Mouse (Mus musculus) gastrocnemius, adult 8-10 months (tissue): Measurements from ENCODE around the gene Ccnc. TPM values are rescaled to one million over a fixed set of nuclear protein-coding genes. Genes with fewer than 3 reads are reported as not detected.
"Not testable (repeated sequence)": the region's sequence is repeated elsewhere in the genome, so short reads cannot be mapped to it uniquely, and the experiment has no call there.

Source experiments
- DNase-seq, 2 experiments: peaks; one replicate each; pipeline ENCODE4 v3.0.0; 2022; ENCODE audit warnings: low spot score in 2 of 2
- total RNA-seq, 4 experiments: library from RNA; stranded (reverse); gene quantifications; 2 replicates each; pipeline ENCODE4 v1.2.4; 2022

Ccnc gene
- total RNA-seq, 4 experiments from 2014 or later: 8.6 to 11.8 (median 9.6) TPM

DNA sequence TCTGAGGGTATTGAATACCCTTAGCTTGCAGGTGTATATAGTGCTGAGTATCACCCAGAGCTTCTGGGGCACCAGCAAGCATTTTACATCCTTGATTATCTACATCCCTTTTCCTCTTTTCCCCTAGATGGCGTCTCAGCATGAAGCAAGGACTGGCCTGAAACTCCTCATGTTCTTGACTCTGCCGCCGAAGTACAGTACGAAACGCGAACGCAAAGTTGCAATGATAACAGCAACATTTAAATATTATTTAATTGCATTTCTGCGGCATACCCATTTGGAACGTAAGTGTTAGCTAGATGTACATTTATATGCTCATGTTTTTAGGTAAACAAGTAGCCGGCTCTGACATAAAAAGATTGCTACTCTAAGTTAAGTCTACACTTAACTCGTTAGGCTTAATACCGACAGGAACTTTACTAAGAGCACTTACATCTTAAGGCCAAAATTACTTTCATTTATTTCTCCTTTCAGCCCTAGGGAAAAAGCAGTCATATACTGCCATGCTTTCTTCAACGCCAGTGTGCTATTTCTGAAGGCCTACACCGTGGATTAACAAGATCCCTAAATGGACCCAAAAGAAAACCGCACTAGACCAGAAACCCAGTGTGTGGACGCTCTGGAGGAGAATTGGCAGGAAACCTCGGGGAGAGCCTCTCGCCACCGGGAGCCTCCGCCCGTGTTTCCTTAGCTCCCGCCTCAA lies 438 bp upstream of the Ccnc start:
- DNase-seq: no peak

GRCm38 (mm10) chr4:21739169-21739568 lies 11.7 kb downstream of the Ccnc start:
- DNase-seq: no peak

- not testable (repeated sequence) for DNase-seq
Measured at GRCm38 (mm10) chr4:21744142-21744541, 16.6 kb downstream of the Ccnc start.

GRCm38 (mm10) chr4:21745723-21746122 lies 18.2 kb downstream of the Ccnc start:
- DNase-seq: no peak

DNA sequence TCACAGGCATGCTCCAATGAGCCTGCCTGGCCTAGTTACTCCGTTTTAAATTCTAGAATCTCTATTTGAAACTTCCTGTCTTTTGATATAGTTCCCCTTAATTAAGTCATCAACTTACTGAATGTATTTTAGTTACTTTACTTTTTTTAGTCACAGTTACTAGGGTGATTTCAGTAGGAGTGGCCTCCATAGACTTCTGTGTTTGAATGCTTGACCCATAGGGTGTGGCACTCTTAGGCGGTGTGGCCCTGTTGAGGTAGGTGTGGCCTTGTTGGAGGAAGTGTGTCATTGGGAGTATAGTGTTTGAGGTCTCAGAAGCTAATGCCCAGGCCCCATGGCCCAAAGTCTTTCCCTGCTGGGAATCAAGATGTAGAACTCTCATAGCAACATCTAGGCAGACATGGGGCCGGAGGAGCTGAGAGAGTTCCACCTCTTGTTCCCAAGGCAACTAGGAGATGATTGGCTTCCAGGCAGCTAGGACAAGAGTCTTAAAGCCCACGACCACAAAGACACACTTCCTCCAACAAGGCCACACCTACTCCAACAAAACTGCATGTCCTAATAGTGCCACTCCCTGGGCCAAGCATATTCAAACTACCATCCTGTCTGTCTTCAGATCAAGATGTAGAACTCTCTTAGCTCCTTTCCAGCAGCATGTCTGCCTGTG lies 27.8 kb downstream of the Ccnc start:
- no peak for DNase-seq

- no peak for DNase-seq
Measured at GRCm38 (mm10) chr4:21758860-21759259, 31.4 kb downstream of the Ccnc start.

DNA sequence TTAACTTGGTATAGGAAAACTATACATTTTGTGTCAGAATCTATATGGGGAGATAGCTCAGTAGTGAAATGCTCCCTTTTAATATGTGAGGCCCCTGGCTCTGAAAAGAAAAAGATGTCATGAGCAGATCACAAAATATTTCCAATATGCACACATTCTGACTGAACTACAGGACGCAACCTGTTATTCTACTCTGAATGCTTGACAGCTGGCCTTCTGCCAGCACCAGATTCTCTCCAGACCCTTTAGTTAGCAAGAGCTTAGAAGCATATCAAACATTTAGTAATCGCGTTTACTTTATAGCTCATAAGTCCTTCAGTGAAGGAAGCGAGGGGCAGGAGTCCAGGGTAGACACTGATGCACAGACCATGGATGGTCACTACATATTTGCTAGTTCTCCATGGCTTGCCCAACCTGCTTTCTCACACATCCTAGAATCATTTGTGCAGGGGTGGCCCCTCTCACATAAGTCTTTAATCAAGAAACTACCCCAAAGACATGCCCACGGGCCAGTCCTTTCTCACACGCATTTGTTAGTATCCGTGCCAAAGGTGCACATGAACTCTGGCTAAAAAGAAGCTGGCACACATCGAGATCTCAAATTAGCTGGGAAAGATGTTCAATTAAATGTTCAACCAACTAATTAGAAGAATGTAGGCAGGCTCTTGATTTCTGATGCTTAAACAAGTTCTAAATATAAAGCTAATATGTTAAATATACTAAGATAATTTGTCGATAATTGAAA lies 34.1 kb downstream of the Ccnc start:
- DNase-seq: no peak

DNA sequence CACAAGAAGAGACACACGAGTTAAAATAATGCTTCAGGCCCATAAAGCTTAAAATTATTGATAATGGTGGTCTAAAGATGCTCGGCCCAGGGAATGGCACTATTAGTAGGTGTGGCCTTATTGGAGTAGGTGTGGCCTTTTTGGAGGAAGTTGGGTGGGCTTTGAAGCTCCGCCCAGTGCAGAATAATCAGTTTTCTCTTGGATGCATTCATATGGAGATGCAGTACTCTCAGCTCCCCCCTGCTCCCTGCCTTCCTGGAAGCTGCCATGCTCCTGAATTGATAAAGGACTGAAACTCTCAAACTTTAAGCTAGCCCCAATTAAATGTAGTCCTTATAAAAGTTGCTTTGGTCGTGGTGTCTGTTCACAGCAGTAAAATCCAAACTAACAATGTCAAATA lies 36.3 kb downstream of the Ccnc start:
- DNase-seq: no peak

DNA sequence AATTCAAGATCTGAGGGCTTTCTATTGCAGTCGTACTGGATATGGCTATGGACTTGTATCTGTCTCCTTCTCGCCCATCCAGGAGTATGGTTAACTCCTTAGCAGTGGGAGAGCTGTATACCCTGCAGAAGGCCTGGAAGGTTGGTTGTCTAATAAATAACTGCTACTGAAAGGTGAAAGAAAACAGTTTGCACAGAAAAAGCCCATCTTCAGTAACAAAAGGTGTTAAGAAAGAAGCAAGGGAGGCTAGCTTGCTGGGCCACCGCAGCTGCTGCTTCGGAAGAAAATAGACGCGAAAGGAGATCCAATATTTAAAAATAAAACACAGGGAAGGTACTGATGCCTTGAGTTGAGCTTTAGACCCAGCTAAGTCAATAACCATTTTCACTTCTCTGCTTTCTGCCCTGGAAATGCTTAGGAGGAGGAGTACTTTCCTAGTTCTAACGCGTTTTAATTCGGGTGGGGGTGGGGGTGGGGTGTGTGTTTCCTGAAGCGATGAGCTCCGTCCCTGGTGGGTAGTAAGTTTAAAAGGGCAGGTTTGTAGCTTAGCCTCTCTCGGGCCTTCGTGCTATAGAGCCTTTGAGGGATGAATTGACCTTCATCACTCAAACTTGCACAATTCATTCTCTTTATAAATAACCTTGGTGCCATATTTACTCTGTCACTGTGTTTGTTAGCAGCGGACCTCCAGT lies 38.8 kb downstream of the Ccnc start:
- DNase-seq: no peak

GRCm38 (mm10) chr4:21766863-21767304 lies 39.4 kb downstream of the Ccnc start, which contains the start of the genes Usp45 and Tstd3:
Gene Usp45, plus strand, starts transcription at chr4:21767156.
Gene Tstd3, minus strand, starts transcription at chr4:21767212.
- peak; percentile 73 for DNase-seq

GRCm38 (mm10) chr4:21771064-21771463 lies 43.6 kb downstream of the Ccnc start:
- DNase-seq: no peak

DNA sequence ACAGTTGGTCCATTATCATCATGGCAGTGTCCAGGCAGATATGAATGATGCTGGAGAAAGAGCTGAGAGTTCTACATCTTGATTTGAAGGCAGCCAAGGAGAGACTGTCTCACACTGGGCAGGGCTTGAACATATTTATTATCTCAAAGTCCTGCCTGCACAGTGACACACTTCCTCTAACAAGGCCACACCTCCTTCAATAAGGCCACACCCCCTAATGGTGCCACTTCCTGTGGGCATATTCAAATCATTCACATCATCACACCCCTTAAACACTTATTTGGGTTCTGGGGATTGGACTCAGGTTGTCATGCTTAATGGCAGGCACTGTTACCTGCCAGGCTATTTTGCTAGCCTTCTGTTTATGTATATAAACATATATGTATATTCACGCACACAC lies 44.8 kb downstream of the Ccnc start:
- no peak for DNase-seq

- DNase-seq: peak; percentile 79
Measured at GRCm38 (mm10) chr4:21776091-21776945, 48.8 kb downstream of the Ccnc start.

- DNase-seq: no peak
Measured at GRCm38 (mm10) chr4:21776946-21777265, 49.4 kb downstream of the Ccnc start.

GRCm38 (mm10) chr4:21780816-21781726 lies 53.6 kb downstream of the Ccnc start:
- no peak for DNase-seq

GRCm38 (mm10) chr4:21786268-21786667 lies 58.8 kb downstream of the Ccnc start:
- no peak for DNase-seq

DNA sequence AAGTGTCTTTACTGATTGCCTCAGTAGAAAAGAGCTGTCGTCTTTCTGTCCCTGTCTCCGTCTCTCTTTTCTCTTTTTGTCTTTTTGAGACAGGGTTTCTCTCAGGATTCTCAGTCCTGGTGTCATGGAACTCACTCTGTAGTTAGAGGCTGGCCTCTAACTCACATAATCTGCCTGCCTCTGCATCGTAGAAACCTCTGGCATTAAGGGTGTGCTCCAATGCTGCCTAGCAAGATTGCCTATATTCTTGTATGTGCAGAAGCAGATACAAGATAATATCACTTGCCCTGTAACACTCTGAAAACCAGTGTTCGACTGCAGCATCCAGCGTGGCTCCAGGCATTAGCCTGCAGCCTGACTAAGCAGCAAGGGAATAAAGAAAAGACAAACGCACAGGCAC lies 61.4 kb downstream of the Ccnc start:
- no peak for DNase-seq

DNA sequence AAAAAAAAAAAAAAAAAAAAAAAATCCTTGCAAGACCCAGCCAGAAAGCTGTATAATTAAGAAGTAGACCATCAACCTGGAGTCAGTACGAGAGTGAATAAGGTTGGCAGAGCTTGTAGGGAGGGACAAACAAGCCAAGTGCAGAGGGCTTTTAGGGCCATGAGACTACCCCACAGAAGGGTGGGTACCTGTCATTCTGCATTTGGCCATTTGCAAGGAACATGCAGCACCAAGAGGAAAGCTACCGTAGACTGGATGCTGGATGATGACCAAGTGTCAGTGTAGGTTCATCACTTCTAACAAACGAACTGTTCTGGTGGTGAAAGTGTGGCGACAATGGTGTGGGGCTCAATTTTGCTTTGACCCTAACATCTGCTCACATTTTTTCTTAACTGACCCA lies 62.3 kb downstream of the Ccnc start:
- DNase-seq: no peak

DNA sequence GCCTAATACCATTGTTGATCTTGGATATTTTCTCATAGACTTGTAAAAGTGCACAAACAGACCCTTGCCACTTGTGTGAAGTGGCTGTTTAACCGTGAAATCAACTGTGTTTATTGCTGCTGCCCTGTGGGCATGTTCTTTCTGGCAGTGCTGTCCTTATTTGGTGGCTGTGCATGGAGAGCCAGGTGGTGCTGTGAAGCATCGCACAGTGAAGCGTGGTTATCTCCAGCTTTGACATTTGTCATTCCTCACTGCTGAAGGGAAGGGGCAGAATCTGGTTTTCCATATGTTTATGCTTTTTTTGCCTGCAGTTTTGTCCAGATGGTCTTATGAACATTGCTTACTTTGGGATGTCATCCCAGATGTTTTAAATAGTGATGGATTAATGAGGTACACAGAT lies 66.1 kb downstream of the Ccnc start:
- DNase-seq: no peak

DNA sequence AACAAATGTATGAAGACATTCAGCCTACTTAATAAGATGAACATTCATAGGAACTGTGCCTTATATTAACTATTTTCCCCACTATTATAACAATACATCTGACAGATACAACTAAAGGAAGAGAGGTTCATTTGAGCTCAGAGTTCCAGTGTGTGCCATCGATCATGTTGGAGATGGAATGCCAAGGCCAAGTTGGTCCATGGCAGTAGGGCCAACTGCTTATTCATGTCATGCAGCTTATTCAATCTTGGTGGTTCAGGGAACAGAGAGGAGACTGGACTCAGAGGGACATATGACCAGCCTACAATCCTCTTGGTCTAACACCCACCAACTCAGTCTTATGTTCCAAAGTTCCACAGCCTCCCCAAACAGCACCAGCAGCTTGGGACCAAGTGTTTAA lies 73.5 kb downstream of the Ccnc start:
- no peak for DNase-seq
